Mouse (Mus musculus) cerebellum, postnatal 14 days (tissue): Measurements from ENCODE around the gene Acta2.

Experiments used
- DNase-seq, 2 experiments: peaks; one replicate each; pipeline ENCODE4 v3.0.0; 2021; ENCODE audit warnings: mixed read lengths in 2 of 2

Acta2 gene

GRCm38 (mm10) chr19:34270106-34270726 is 14.8 kb upstream of the Acta2 start:
- DNase-seq: peak in 1 of 2 experiments; percentile 6

- peak in 1 of 2 experiments; percentile 18 for DNase-seq
Observed at GRCm38 (mm10) chr19:34268991-34269390, 13.6 kb upstream of the Acta2 start.

DNA sequence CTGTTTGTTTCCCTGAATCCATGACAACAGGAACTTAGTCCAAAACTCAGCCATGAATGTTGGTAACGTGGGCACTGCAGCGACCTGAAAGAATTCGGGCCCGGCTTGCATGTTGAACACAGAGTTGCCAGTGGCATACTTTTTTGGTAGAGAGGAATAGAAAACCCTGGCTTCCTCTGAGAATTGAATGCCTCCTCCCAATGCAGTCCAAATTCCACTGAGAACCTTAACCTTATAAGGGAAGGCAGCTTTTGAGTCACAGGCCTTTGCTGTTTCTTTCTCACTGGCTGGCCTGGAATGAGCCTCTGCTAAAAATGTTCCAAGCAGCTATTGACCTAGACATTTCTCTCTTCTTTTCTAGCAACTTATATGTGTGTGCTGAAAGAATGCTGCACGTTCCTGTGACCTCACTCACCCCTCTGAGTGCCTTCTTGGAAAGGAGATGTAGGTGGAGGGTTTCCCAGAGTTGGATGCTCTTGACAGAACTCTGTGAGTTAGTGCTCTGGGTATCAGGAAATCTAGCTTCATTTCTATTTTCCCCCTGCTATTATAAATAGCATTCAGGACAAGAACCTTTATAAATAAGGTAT is 10.3 kb upstream of the Acta2 start:
- no peak for DNase-seq

GRCm38 (mm10) chr19:34262273-34262974 is 7.0 kb upstream of the Acta2 start:
- DNase-seq: no peak

- no peak for DNase-seq
Observed at GRCm38 (mm10) chr19:34256936-34257335, 1.5 kb upstream of the Acta2 start.

DNA sequence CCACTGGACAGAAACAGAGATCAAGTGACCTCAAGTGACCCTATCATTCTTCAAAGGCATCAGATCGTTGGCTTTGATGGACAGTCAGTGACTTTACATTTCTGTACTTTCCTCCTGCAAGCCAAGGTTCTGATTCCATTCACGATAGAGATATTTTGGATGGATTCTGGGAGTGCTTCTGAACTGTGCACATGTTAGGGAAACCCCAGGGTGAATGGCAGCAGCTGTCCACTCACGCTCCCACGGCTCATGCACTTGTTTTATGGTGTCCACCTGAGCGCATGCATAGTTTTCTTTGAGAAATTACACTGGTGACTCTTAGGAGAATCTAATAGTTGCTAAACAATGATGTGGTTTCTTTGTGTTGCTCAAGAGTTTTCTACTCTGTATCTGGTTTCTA is 759 bp upstream of the Acta2 start:
- DNase-seq: no peak

DNA sequence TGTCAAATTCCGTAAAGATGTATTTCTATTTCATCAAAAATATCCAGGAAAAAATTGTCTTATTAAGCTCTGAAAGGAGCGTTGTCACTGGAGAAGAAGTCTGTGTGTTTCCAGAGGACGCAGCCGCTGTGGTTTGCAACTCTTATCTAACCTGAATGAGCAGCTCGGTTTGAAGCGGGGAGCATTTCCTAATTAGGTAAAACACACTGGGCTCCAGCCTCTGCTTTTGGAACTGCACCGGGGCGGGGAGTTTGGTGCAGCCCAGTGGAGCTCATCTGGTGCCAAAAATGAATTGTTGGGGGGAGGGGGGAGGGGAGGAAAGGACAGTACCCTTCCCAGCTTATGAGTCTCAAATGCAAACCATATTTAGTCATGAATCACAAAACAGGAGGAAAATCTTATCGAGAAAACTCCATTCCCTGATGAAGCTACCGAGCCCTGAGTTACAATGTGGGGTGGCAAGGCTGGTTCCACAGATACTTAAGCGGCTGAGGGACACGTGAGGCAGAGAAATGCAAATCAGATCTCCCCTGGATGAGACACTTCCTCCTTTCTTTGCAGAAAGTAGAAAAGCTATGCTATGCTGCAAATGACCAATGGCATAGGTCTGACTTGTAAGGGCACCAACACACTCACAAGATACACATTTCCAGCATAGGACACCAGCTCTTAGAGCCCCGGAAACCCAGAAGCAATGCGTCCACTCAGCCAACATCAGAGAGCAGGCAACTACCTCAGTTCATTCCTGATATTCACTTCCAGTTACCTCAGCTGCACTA is 1.1 kb downstream of the Acta2 start:
- DNase-seq: no peak

- no peak for DNase-seq
Observed at GRCm38 (mm10) chr19:34252450-34252849, 2.9 kb downstream of the Acta2 start.

GRCm38 (mm10) chr19:34251900-34252299 is 3.5 kb downstream of the Acta2 start:
- no peak for DNase-seq

DNA sequence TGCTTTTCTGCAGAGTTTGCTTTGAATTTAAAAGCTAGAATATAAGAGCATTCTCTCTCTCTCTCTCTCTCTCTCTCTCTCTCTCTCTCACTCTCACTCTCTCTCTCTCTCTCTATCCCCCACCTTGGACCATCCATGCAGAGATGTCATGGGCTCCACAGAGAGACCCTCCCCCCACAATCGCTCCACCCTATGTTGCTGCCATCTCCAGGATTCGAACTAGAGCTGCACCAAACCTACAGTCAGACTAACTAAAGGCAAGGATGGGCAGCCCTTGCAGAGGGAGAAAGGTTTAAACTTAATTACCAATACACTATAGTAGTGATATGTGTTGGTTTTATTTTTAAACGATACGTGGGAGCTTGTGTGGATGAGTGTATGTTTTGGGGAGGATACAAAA is 4.8 kb downstream of the Acta2 start:
- no peak for DNase-seq

DNA sequence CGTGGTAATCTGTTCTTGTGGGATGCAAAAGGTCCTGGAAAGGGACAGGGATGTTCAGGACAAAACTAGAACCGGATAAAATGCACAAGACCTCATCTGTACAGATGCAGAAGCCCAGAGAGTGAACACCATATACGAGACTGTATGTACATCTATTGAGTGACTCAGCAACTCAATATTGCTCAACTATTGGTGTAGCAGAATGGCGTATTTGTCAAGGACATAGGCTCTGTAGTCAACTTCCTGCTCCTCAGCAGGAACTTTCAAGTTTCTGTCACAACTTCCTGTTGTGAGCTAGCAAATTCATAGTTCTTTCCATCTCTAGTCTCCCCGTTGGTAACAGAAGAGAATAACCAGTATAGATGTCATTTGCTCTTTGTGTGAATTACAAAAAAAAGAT is 6.8 kb downstream of the Acta2 start:
- no peak for DNase-seq

- DNase-seq: peak; percentile 73 to 76
Observed at GRCm38 (mm10) chr19:34244056-34244455, 11.3 kb downstream of the Acta2 start.

DNA sequence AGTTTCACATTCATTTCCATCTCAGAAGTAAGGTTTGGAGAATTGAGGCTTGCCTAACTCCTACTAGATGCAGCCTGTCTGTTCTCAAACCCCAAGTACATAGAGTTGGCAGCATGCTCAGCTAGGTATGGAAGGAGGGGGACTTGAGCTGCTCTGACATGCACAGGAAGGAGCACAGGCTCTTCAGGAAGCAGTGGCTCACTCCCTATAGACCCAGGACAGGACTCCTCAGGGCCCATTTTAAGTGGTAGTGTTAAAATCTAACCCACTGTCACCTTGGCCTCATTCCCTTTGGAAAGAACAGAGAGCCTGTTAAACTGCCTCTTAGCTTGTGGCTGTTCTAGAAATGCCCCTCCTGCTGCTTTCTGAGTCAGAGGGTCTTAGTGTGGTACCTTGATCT is 12.5 kb downstream of the Acta2 start:
- DNase-seq: no peak

DNA sequence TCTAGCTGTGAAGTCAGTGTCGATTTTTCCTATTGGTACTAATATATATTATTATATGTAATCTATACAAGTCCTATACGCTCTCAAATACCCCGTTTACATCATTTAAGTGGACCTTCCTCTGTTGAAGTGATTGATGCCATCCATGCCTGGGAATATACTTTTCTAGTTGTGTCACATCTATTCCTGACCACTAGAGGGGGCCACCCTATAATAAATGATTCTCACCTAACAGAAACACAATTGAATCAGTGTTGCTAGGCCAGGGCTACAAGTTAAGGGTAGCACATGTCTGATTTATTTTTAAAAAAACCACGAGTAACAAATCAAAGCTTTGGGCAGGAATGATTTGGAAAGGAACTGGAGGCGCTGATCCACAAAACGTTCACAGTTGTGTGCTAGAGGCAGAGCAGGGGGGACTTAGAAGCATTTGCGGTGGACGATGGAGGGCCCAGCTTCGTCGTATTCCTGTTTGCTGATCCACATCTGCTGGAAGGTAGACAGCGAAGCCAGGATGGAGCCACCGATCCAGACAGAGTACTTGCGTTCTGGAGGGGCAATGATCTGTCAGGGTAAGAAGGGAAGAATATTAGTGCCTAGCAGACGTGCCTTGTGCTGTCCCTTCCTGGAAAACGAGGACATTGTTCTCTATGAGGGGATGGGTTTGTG is 14.0 kb downstream of the Acta2 start:
- DNase-seq: peak; percentile 50 to 53

- DNase-seq: no peak
Observed at GRCm38 (mm10) chr19:34240273-34241039, 14.9 kb downstream of the Acta2 start.

DNA sequence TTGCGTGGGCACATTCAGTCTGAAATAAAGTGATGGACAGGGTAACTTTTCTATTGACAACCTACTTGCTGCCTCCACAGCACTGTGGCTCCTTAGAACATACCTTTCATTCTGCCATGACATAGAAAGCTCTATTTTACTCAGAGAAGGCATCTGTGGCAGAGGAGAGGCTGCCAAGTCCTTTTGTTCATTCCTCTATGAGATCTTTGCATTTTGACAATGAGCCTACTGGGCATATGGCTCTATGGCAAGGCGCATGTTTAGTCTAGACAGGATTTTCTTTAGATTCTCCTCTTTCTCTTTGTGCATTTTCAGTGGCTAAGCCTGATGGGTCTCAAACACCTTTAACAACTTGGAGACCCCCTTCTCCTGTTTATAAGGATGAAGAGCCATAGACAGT is 17.6 kb downstream of the Acta2 start:
- no peak for DNase-seq

DNA sequence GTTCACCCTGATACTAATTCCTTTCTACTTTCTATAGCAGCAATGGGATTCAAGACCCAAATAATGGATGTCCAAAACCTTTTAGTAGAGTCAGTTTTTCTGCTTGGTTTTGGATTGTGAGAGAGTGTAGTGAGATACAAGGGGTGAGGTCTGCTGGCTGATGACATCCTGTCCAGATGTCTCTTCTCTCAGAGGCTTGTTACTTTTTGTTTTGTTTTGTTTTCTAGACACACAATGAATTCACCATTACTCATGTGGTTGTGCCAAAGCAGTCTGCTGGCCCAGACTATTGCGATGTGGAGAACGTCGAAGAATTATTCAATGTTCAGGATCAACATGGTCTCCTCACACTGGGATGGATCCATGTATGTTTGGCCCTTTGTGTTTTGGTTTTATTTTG is 19.3 kb downstream of the Acta2 start:
- DNase-seq: no peak

GRCm38 (mm10) chr19:34233944-34234343 is 21.4 kb downstream of the Acta2 start:
- DNase-seq: peak; percentile 32 to 53

- DNase-seq: no peak
Observed at GRCm38 (mm10) chr19:34232326-34232725, 23.1 kb downstream of the Acta2 start.

DNA sequence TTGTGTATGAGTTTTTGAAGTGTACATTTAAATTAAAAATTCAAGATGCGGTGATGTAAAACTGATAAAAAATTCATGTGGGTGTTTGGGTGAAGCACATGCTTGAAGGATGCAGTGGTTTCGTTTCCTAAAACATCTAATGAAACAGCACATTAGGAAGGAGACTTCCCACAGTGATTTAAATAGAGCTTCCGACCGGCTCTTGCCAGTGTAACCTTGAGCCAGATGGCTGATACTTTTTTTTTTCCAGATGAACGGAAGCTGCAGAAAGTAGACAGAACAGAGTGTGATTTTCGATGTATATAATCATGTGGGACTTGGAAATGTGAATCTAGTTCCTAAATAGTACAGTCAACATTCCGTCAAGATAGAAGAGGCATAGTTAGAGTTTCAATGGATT is 23.8 kb downstream of the Acta2 start:
- DNase-seq: no peak

GRCm38 (mm10) chr19:34222805-34223204 is 32.6 kb downstream of the Acta2 start:
- DNase-seq: no peak

GRCm38 (mm10) chr19:34220732-34221380 is 34.5 kb downstream of the Acta2 start:
- no peak for DNase-seq
